Mouse (Mus musculus): ENCODE results near the gene Usp3.

- TF ChIP-seq POLR2A (IDR thresholded peaks at IDR 0.05; ENCODE audit: control insufficient read depth, extremely low read depth, insufficient read depth, low read length, poor library complexity) (no peak), CTCF (IDR thresholded peaks at IDR 0.05; ENCODE audit: borderline replicate concordance, control insufficient read depth, extremely low read depth, insufficient read depth, low read length, poor library complexity) (peak; percentile 79; the same call in 1 of the 2 replicates)
Measured at GRCm38 (mm10) chr9:66513661-66514255, 79.2 kb downstream of the Usp3 start.
